Mouse (Mus musculus) CH12.LX (cell line): Measurements from ENCODE around the gene Psme3. TPM values are rescaled to one million over a fixed set of nuclear protein-coding genes. Genes with fewer than 3 reads are reported as not detected.

Experiments used
- DNase-seq: peaks from one replicate; pipeline ENCODE4 v3.0.0-alpha.2; 2013; ENCODE audit errors: extremely low read depth
- H3K27ac ChIP-seq: 2 replicates; pipeline ENCODE4 v1.5.1; 2012; ENCODE audit warnings: low read depth, mild to moderate bottlenecking, control low read depth, moderate library complexity; ENCODE audit not compliant: insufficient read depth
- H3K27me3 ChIP-seq: replicated peaks from 2 replicates; pipeline ENCODE3; 2012; ENCODE audit warnings: inconsistent platforms
- H3K36me3 ChIP-seq, 2 experiments: replicated peaks in 1 of 2; 2 replicates each; pipeline versions ENCODE3 to v1.6.1; 2012; ENCODE audit warnings: inconsistent platforms in 1 of 2, low read length in 1 of 2, mild to moderate bottlenecking in 1 of 2, mixed read lengths in 1 of 2, moderate library complexity in 1 of 2; ENCODE audit not compliant: control insufficient read depth in 1 of 2, insufficient read depth in 1 of 2
- H3K4me1 ChIP-seq, 2 experiments: 2 replicates each; pipeline ENCODE4 v1.6.1; 2012; ENCODE audit warnings: inconsistent platforms in 1 of 2, moderate library complexity in 1 of 2; ENCODE audit not compliant: insufficient read depth in 2 of 2, control insufficient read depth in 1 of 2
- H3K4me2 ChIP-seq: 2 replicates; pipeline ENCODE4 v1.6.1; 2012; ENCODE audit warnings: low read depth, mild to moderate bottlenecking, control low read depth; ENCODE audit not compliant: poor library complexity, insufficient read depth, severe bottlenecking
- H3K4me3 ChIP-seq, 3 experiments: fragments of 150-350 bp in 1 of 3; sonication (generic) in 1 of 3; replicated peaks in 1 of 3; 2 replicates each; pipeline versions ENCODE3 to v1.5.1; 2011 to 2012; ENCODE audit warnings: low read depth in 2 of 3, low read length in 2 of 3, mild to moderate bottlenecking in 2 of 3, moderate library complexity in 2 of 3, control low read depth in 1 of 3, improper control_type of control experiment in 1 of 3, inconsistent platforms in 1 of 3, mixed read lengths in 1 of 3; ENCODE audit not compliant: poor library complexity in 1 of 3
- H3K79me2 ChIP-seq: replicated peaks from 2 replicates; pipeline ENCODE4 v1.6.1; 2012; ENCODE audit warnings: mild to moderate bottlenecking, moderate library complexity; ENCODE audit not compliant: control insufficient read depth, poor library complexity, insufficient read depth, severe bottlenecking; ENCODE audit errors: extremely low read depth
- H3K9ac ChIP-seq: 2 replicates; pipeline ENCODE4 v1.6.1; 2012; ENCODE audit warnings: low read depth, mild to moderate bottlenecking, control low read depth, moderate library complexity; ENCODE audit not compliant: insufficient read depth
- H3K9me3 ChIP-seq: replicated peaks from 2 replicates; pipeline ENCODE3; 2012; ENCODE audit warnings: low read length, inconsistent platforms, mixed read lengths
- BHLHE40 ChIP-seq: IDR thresholded peaks from 2 replicates; pipeline ENCODE4 v1.6.1; 2011; ENCODE audit warnings: mild to moderate bottlenecking, low read depth, low read length, improper control_type of control experiment
- CTCF ChIP-seq, 2 experiments: IDR thresholded peaks in 1 of 2; conservative IDR thresholded peaks in 1 of 2; 2 replicates each; pipeline ENCODE4 v1.5.1; 2011 to 2012; ENCODE audit warnings: low read depth in 2 of 2, low read length in 2 of 2, improper control_type of control experiment in 1 of 2, inconsistent platforms in 1 of 2, mild to moderate bottlenecking in 1 of 2, moderate library complexity in 1 of 2
- E2F4 ChIP-seq: IDR thresholded peaks from 2 replicates; pipeline ENCODE4 v1.6.1; 2011; ENCODE audit warnings: low read depth, low read length, improper control_type of control experiment; ENCODE audit not compliant: insufficient replicate concordance
- ELF1 ChIP-seq: IDR thresholded peaks from 2 replicates; pipeline ENCODE4 v1.6.1; 2014; ENCODE audit warnings: low read depth, mild to moderate bottlenecking, inconsistent platforms, low read length, improper control_type of control experiment
- EP300 ChIP-seq: IDR thresholded peaks from 2 replicates; pipeline ENCODE4 v1.6.1; 2011; ENCODE audit warnings: low read length, improper control_type of control experiment
- GABPA ChIP-seq: IDR thresholded peaks from 2 replicates; pipeline ENCODE4 v1.6.1; 2012; ENCODE audit warnings: low read depth, low read length, improper control_type of control experiment, inconsistent platforms; ENCODE audit not compliant: insufficient replicate concordance
- IRF4 ChIP-seq: IDR thresholded peaks from 2 replicates; pipeline ENCODE4 v1.6.1; 2014; ENCODE audit warnings: low read depth, mild to moderate bottlenecking, inconsistent platforms, low read length, improper control_type of control experiment
- JUND ChIP-seq: conservative IDR thresholded peaks from 2 replicates; pipeline ENCODE4 v1.6.1; 2011; ENCODE audit warnings: low read depth, low read length, improper control_type of control experiment
- MAFK ChIP-seq: IDR thresholded peaks from 2 replicates; pipeline ENCODE4 v1.6.1; 2011; ENCODE audit warnings: low read length, improper control_type of control experiment; ENCODE audit not compliant: insufficient replicate concordance
- MAX ChIP-seq: IDR thresholded peaks from 2 replicates; pipeline ENCODE4 v1.6.1; 2011; ENCODE audit warnings: low read length, improper control_type of control experiment
- MEF2A ChIP-seq: IDR thresholded peaks from 2 replicates; pipeline ENCODE4 v1.6.1; 2014; ENCODE audit warnings: low read depth, mild to moderate bottlenecking, inconsistent platforms, low read length, improper control_type of control experiment, borderline replicate concordance
- MXI1 ChIP-seq: IDR thresholded peaks from 2 replicates; pipeline ENCODE4 v1.6.1; 2011; ENCODE audit warnings: mild to moderate bottlenecking, low read depth, low read length, improper control_type of control experiment
- NELFE ChIP-seq: IDR thresholded peaks from 2 replicates; pipeline ENCODE4 v1.6.1; 2011; ENCODE audit warnings: low read depth, low read length, improper control_type of control experiment
- NRF1 ChIP-seq: IDR thresholded peaks from 2 replicates; pipeline ENCODE4 v1.6.1; 2014; ENCODE audit warnings: low read depth, mild to moderate bottlenecking, inconsistent platforms, low read length, improper control_type of control experiment, moderate library complexity
- POLR2A ChIP-seq: IDR thresholded peaks from 2 replicates; pipeline ENCODE4 v1.6.1; 2011; ENCODE audit warnings: low read depth, mild to moderate bottlenecking, improper control_type of control experiment, low read length
- POLR2AphosphoS2 ChIP-seq: IDR thresholded peaks from 2 replicates; pipeline ENCODE4 v1.6.1; 2011; ENCODE audit warnings: low read depth, low read length, improper control_type of control experiment
- RCOR1 ChIP-seq: conservative IDR thresholded peaks from 2 replicates; pipeline ENCODE4 v1.6.1; 2012; ENCODE audit warnings: low read depth, mild to moderate bottlenecking, inconsistent platforms, low read length, improper control_type of control experiment
- UBTF ChIP-seq: IDR thresholded peaks from 2 replicates; pipeline ENCODE4 v1.6.1; 2012; ENCODE audit warnings: low read depth, mild to moderate bottlenecking, inconsistent platforms, low read length, improper control_type of control experiment, moderate library complexity
- USF2 ChIP-seq: conservative IDR thresholded peaks from 2 replicates; pipeline ENCODE4 v1.6.1; 2011; ENCODE audit warnings: low read depth, low read length, improper control_type of control experiment
- ZC3H11A ChIP-seq: IDR thresholded peaks from 2 replicates; pipeline ENCODE4 v1.6.1; 2012; ENCODE audit warnings: low read depth, mild to moderate bottlenecking, inconsistent platforms, low read length, improper control_type of control experiment
- dilution Hi-C: fragments of 300-500 bp; cut with MboI; formaldehyde crosslinking; loops from 2 replicates; pipeline ENCODE4 v1.14.3; 2020; ENCODE audit warnings: low sequenced_read_pairs; ENCODE audit not compliant: extremely low pct_unique_long_range_greater_than_20kb, extremely low pct_ligation_motif_present
- in situ Hi-C: fragments of 300-500 bp; cut with MboI; formaldehyde crosslinking; loops from 3 replicates; pipeline ENCODE4 v1.14.3; 2019; ENCODE audit warnings: low sequenced_read_pairs, low pct_ligation_motif_present, low pct_unique_long_range_greater_than_20kb, mixed read lengths
- polyA plus RNA-seq: library from polyadenylated mRNA; unstranded; fragments of >175 nt; gene quantifications from 2 replicates; pipeline ENCODE4 v1.2.1, GENCODE M21; 2012; ENCODE audit warnings: low read depth; ENCODE audit not compliant: insufficient read length
- total RNA-seq, 2 experiments: library from RNA; depleted of rRNA; stranded (reverse); fragments of 300-350 nt in 1 of 2; fragments of >200 nt in 1 of 2; gene quantifications; 2 replicates each; pipeline ENCODE4 v1.2.3; 2012 to 2014

Gene Psme3
- total and polyA plus RNA-seq, 3 experiments: 86.1 to 527 (median 208) TPM

DNA sequence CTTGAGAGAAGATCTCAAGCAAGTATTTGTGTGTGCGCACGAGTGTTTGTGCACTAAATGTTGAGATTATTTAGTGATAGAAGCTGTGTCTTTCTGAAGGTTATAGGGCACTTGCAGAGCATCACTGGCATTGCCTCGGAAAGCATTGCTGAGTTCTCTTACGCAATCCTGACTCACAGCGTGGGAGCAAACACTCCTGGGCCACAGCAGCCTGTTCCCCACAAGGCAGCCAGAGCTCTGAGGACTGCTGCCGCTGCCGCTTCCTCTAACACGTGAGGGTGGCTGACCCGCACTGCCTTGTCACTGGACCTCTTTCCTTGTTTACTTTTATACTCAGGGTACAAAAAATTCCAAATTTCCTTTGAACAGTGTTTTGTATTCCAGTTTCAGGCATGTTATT lies 28.7 kb upstream of the Psme3 start:
- dilution Hi-C loops (no loop called here), in situ Hi-C loops (no loop called here)
- H3K9me3 ChIP-seq: no peaks in the 10 kb centered on the region
- no peak for DNase-seq
- no peak overlapping the region for H3K4me2 ChIP-seq
- H3K27ac ChIP-seq: no peak overlapping the region
- no peaks in the 10 kb centered on the region for H3K79me2 ChIP-seq
- H3K36me3 ChIP-seq: peaks cover 48 to 89% of the 10 kb centered on the region in 2 experiments
- 0 out of 4 replicates have a peak, but pooled peaks cover 0 to 3% of the 10 kb centered on the region in 2 experiments for H3K4me1 ChIP-seq
- H3K4me3 ChIP-seq: no peak overlapping the region
- no peaks in the 10 kb centered on the region for H3K27me3 ChIP-seq
- TF ChIP-seq POLR2A: no peak
- no peak for TF ChIP-seq IRF4
- TF ChIP-seq NELFE: no peak
- TF ChIP-seq UBTF: no peak
- TF ChIP-seq E2F4: no peak
- no peak for TF ChIP-seq JUND
- no peak for TF ChIP-seq MXI1
- TF ChIP-seq ELF1: no peak
- TF ChIP-seq ZC3H11A: no peak
- no peak for TF ChIP-seq RCOR1
- no peak for TF ChIP-seq NRF1
- no peak for TF ChIP-seq MAFK
- TF ChIP-seq USF2: no peak
- no peak for TF ChIP-seq MEF2A
- H3K9ac ChIP-seq: no peak overlapping the region

DNA sequence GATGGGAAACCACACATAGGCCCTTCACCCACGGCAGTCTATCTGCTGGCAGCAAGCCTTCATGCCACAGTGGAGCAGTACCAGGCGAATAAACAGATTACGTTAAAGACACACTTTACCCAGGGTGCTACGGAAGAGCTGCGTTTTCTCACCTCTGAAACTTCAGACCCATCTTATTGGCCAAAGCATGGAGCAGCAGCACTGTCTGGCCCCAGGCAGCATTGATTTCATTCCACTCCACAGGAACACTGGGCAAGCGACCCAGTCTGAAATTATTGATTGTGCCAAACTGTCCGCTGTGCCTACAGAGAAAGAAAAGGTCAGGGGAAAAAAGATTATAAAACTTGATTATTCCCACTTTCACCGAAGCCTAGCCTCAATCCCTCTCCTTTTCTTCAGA lies 24.8 kb upstream of the Psme3 start:
- H3K9me3 ChIP-seq: no peaks in the 10 kb centered on the region
- H3K4me3 ChIP-seq: no peak overlapping the region
- H3K79me2 ChIP-seq: peaks cover 5% of the 10 kb centered on the region; the same call in 1 of the 2 replicates
- H3K27me3 ChIP-seq: no peaks in the 10 kb centered on the region
- no peak for DNase-seq
- TF ChIP-seq EP300: no peak
- no peak for TF ChIP-seq USF2
- TF ChIP-seq RCOR1: no peak
- TF ChIP-seq MAX: no peak
- TF ChIP-seq CTCF (conservative IDR thresholded peaks at IDR 0.05 in 1 of 2, IDR thresholded peaks at IDR 0.05 in 1 of 2; ENCODE audit: low read depth in 2 of 2, low read length in 2 of 2): no peak
- TF ChIP-seq POLR2AphosphoS2: no peak
- no peak for TF ChIP-seq GABPA
- no peak for TF ChIP-seq BHLHE40
- peaks cover 74 to 96% of the 10 kb centered on the region in 2 experiments for H3K36me3 ChIP-seq
- H3K4me1 ChIP-seq: no peaks in the 10 kb centered on the region
- no peak overlapping the region for H3K4me2 ChIP-seq
- H3K9ac ChIP-seq: no peak overlapping the region
- in situ Hi-C loops: loop anchor here (10.0 kb wide), 1 partner anchor 76 kb away; no protein-coding TSS in a partner anchor
- no peak overlapping the region for H3K27ac ChIP-seq
- dilution Hi-C loops: no loop called here
